Mouse (Mus musculus) midbrain, embryonic 11.5 days (tissue): ENCODE measurements around the gene Macrod1. TPM values are rescaled to one million over a fixed set of nuclear protein-coding genes. Genes with fewer than 3 reads are reported as not detected.

ENCODE experiments used
- ATAC-seq: fragments of 200-750 bp; cut with Nextera tagmentation; 2 replicates; pipeline ENCODE4 v1.8.0; 2017; ENCODE audit warnings: moderate TSS enrichment, moderate library complexity; ENCODE audit not compliant: low FRiP score
- DNase-seq: peaks from one replicate; pipeline ENCODE4 v3.0.0; 2015; ENCODE audit warnings: low spot score; ENCODE audit errors: missing footprints
- H3K27ac ChIP-seq: fragments of 300-500 bp; sonication (generic); 2 replicates; pipeline ENCODE4 v1.5.1; 2014; ENCODE audit warnings: low read depth, low read length
- H3K27me3 ChIP-seq: fragments of 300-500 bp; sonication (generic); 2 replicates; pipeline ENCODE4 v1.6.1; 2014; ENCODE audit warnings: mild to moderate bottlenecking, low read length, moderate library complexity, mixed read lengths; ENCODE audit not compliant: control insufficient read depth, insufficient read depth
- H3K36me3 ChIP-seq: fragments of 300-500 bp; sonication (generic); 2 replicates; pipeline ENCODE4 v1.6.1; 2014; ENCODE audit warnings: mild to moderate bottlenecking, low read length, moderate library complexity, mixed read lengths; ENCODE audit not compliant: control insufficient read depth, insufficient read depth
- H3K4me1 ChIP-seq: fragments of 300-500 bp; sonication (generic); 2 replicates; pipeline ENCODE4 v1.6.1; 2014; ENCODE audit warnings: low read length; ENCODE audit not compliant: control insufficient read depth, insufficient read depth
- H3K4me2 ChIP-seq: fragments of 300-500 bp; sonication (generic); 2 replicates; pipeline ENCODE4 v1.6.1; 2014; ENCODE audit warnings: mild to moderate bottlenecking, moderate library complexity
- H3K4me3 ChIP-seq: fragments of 300-500 bp; sonication (generic); 2 replicates; pipeline ENCODE4 v1.5.1; 2014; ENCODE audit warnings: low read depth, low read length
- H3K9ac ChIP-seq: fragments of 300-500 bp; sonication (generic); 2 replicates; pipeline ENCODE4 v1.6.1; 2014; ENCODE audit warnings: low read length
- H3K9me3 ChIP-seq: fragments of 300-500 bp; sonication (generic); 2 replicates; pipeline ENCODE4 v1.6.1; 2016; ENCODE audit warnings: low read length; ENCODE audit not compliant: control insufficient read depth
- WGBS: fragments of 180-500 bp; shearing (Covaris S2); extraction: QIAGEN DNeasy Blood & Tissue Kit; methylation state at CpG from one replicate; pipeline ENCODE4 v1.1.7; 2014; 5-methylcytosine and 5-hydroxymethylcytosine counted together
- polyA plus RNA-seq: library from polyadenylated mRNA; unstranded; fragments of >200 nt; fragmentation: Nextera tagmentation; extraction: Ambion mirVana; gene quantifications from 2 replicates; pipeline ENCODE4 v1.2.1, GENCODE M21; 2014

Macrod1 gene
- 2.2 and 3.0 TPM in 2 replicates for polyA plus RNA-seq

- H3K27ac ChIP-seq, result no peak within 1 kb of the TSS
- peak within 1 kb of the TSS; percentile 67 for H3K9ac ChIP-seq
- ATAC-seq, result peak; percentile 82
- no peaks in the 10 kb centered on the region for H3K36me3 ChIP-seq
- 2% methylated on average over 72 of the region's 72 CpGs for WGBS
- H3K4me1 ChIP-seq, result peaks cover 15% of the 10 kb centered on the region
- H3K4me2 ChIP-seq, result peak within 1 kb of the TSS; percentile 100
- no peaks in the 10 kb centered on the region for H3K9me3 ChIP-seq
- peak; percentile 98 for DNase-seq
- H3K27me3 ChIP-seq, result peaks cover 6% of the 10 kb centered on the region
- peak within 1 kb of the TSS; percentile 59 for H3K4me3 ChIP-seq
Measured at GRCm38 (mm10) chr19:7056248-7057087, at the start of gene Macrod1. Gene Macrod1 (plus strand): TSS chr19:7056810.

- ATAC-seq (no peak), DNase-seq (no peak)
- Histone ChIP-seq H3K4me3 (no peak overlapping the region), H3K9me3 (no peaks in the 10 kb centered on the region), H3K27me3 (no peaks in the 10 kb centered on the region), H3K27ac (no peak overlapping the region), H3K36me3 (no peaks in the 10 kb centered on the region), H3K9ac (no peak overlapping the region), H3K4me1 (no peaks in the 10 kb centered on the region), H3K4me2 (no peak overlapping the region)
- 85% methylated on average over 9 of the region's 9 CpGs for WGBS
Measured at GRCm38 (mm10) chr19:7006892-7007593, 49.6 kb upstream of the Macrod1 start.

- Histone ChIP-seq H3K4me1 (no peaks in the 10 kb centered on the region), H3K4me2 (no peak overlapping the region), H3K36me3 (0 out of 2 replicates have a peak, but pooled peaks cover 3% of the 10 kb centered on the region), H3K27ac (no peak overlapping the region), H3K27me3 (no peaks in the 10 kb centered on the region), H3K4me3 (no peak overlapping the region), H3K9ac (no peak overlapping the region), H3K9me3 (no peaks in the 10 kb centered on the region)
- no peak for DNase-seq
- 80% methylated on average over 4 of the region's 4 CpGs for WGBS
- no peak for ATAC-seq
Measured at GRCm38 (mm10) chr19:7012426-7012825, 44.2 kb upstream of the Macrod1 start.

GRCm38 (mm10) chr19:7013984-7014383 is 42.6 kb upstream of the Macrod1 start:
- no peak for DNase-seq
- no peaks in the 10 kb centered on the region for H3K27me3 ChIP-seq
- H3K9ac ChIP-seq, result no peak overlapping the region
- no peak overlapping the region for H3K4me3 ChIP-seq
- no peak overlapping the region for H3K27ac ChIP-seq
- H3K9me3 ChIP-seq, result no peaks in the 10 kb centered on the region
- 0 out of 2 replicates have a peak, but pooled peaks cover 3% of the 10 kb centered on the region for H3K36me3 ChIP-seq
- 85% methylated on average over 9 of the region's 9 CpGs for WGBS
- H3K4me1 ChIP-seq, result no peaks in the 10 kb centered on the region
- no peak overlapping the region for H3K4me2 ChIP-seq
- ATAC-seq, result no peak

- 93% methylated on average over 20 of the region's 20 CpGs for WGBS
- Histone ChIP-seq H3K36me3 (0 out of 2 replicates have a peak, but pooled peaks cover 3% of the 10 kb centered on the region), H3K9ac (no peak overlapping the region), H3K4me1 (no peaks in the 10 kb centered on the region), H3K27ac (no peak overlapping the region), H3K4me3 (no peak overlapping the region), H3K4me2 (no peak overlapping the region), H3K27me3 (no peaks in the 10 kb centered on the region), H3K9me3 (no peaks in the 10 kb centered on the region)
- ATAC-seq (no peak), DNase-seq (no peak)
Measured at GRCm38 (mm10) chr19:7014481-7015135, 42.0 kb upstream of the Macrod1 start.

GRCm38 (mm10) chr19:7017541-7018457 is 38.8 kb upstream of the Macrod1 start:
- H3K27me3 ChIP-seq, result no peaks in the 10 kb centered on the region
- no peaks in the 10 kb centered on the region for H3K9me3 ChIP-seq
- DNase-seq (no peak), ATAC-seq (no peak)
- no peak overlapping the region for H3K27ac ChIP-seq
- H3K36me3 ChIP-seq, result peaks cover 16% of the 10 kb centered on the region
- H3K4me2 ChIP-seq, result no peak overlapping the region
- no peak overlapping the region; the same call in 1 of the 2 replicates for H3K9ac ChIP-seq
- WGBS, result 86% methylated on average over 12 of the region's 12 CpGs
- no peaks in the 10 kb centered on the region for H3K4me1 ChIP-seq
- H3K4me3 ChIP-seq, result no peak overlapping the region

GRCm38 (mm10) chr19:7018546-7018945 is 38.1 kb upstream of the Macrod1 start:
- Histone ChIP-seq H3K27ac (no peak overlapping the region), H3K36me3 (peaks cover 23% of the 10 kb centered on the region), H3K4me2 (no peak overlapping the region), H3K9ac (no peak overlapping the region), H3K4me1 (no peaks in the 10 kb centered on the region), H3K9me3 (no peaks in the 10 kb centered on the region), H3K27me3 (no peaks in the 10 kb centered on the region), H3K4me3 (no peak overlapping the region)
- WGBS, result 90% methylated on average over 11 of the region's 11 CpGs
- no peak for ATAC-seq
- no peak for DNase-seq

GRCm38 (mm10) chr19:7019191-7019590 is 37.4 kb upstream of the Macrod1 start, which contains the start of gene Fermt3:
Gene Fermt3 (minus strand): TSS chr19:7019469.
- no peak within 1 kb of the TSS for H3K9ac ChIP-seq
- H3K4me1 ChIP-seq, result no peaks in the 10 kb centered on the region
- H3K4me3 ChIP-seq, result no peak within 1 kb of the TSS
- H3K9me3 ChIP-seq, result no peaks in the 10 kb centered on the region
- H3K27ac ChIP-seq, result no peak within 1 kb of the TSS
- 95% methylated on average over 5 of the region's 5 CpGs for whole genome bisulfite sequencing
- peaks cover 24% of the 10 kb centered on the region for H3K36me3 ChIP-seq
- H3K4me2 ChIP-seq, result no peak within 1 kb of the TSS
- no peak for DNase-seq
- no peak for ATAC-seq
- H3K27me3 ChIP-seq, result no peaks in the 10 kb centered on the region
